Mouse (Mus musculus) urinary bladder, postnatal 14 days (tissue): ENCODE data around the gene Dnajb4.

Experiments
- DNase-seq: peaks from one replicate; pipeline ENCODE4 v3.0.0; 2021; ENCODE audit warnings: low spot score

The Dnajb4 gene

DNA sequence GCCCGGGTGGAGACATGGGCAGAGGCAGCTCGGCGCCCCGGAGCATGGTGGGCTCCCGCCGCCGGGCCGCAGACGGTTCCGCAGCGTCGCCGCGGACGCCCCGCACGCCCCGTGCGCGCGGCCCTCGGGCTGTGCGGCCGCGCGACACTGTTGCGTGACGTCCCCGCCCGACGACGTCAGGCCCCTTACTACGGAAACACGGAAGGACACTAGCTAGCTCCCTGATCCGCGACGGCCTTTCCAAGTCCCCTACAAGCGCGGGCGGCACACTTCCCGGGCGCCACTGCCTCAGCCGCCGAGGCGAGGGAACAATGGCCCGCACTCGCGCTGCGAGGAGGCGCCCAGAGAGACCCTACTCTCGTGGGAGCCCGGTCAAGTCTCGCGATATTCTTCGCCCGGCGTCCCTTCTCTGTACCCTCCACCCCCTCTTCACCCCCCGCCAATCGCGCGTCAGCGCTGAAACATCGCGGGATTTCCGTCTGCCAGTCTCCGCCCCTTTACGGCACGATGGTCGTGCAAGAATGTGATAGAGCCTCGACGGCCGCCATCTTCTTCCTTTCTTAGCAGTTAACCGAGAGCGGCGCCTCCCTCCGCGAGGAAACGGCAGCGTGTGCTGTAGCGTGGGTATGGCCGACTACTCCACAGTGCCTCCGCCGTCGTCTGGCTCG, at the start of gene Dnajb4, which contains the start of gene Fubp1:
Gene Dnajb4, minus strand, starts transcription at position 336 of the 668 bp plus-strand sequence.
Gene Fubp1, plus strand, starts transcription at position 456 of the 668 bp plus-strand sequence.
- peak; percentile 100 for DNase-seq

GRCm38 (mm10) chr3:152259409-152259808, 49.3 kb upstream of the Dnajb4 start:
- DNase-seq: peak; percentile 79

DNA sequence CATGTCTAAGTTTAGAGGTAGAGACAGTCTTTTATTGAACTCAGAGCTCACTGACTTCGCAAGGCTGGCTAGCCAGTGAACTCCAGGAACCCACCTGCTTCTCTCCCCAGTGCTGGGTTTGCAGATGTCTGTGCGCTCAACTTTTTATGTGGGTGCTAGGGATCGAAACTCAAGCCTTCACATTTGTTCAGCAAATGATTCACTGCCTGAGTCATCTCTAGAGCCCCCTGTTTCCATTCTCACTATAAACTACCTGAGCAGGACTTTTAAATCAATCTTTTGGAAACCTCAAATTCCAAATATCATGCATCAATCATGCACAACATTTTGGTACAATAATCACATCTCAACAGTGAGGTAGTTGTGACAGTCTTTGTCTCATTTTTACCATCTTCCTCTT, 47.4 kb upstream of the Dnajb4 start:
- no peak for DNase-seq

GRCm38 (mm10) chr3:152250487-152250886, 40.4 kb upstream of the Dnajb4 start:
- no peak for DNase-seq

GRCm38 (mm10) chr3:152247708-152248107, 37.6 kb upstream of the Dnajb4 start:
- DNase-seq: no peak

DNA sequence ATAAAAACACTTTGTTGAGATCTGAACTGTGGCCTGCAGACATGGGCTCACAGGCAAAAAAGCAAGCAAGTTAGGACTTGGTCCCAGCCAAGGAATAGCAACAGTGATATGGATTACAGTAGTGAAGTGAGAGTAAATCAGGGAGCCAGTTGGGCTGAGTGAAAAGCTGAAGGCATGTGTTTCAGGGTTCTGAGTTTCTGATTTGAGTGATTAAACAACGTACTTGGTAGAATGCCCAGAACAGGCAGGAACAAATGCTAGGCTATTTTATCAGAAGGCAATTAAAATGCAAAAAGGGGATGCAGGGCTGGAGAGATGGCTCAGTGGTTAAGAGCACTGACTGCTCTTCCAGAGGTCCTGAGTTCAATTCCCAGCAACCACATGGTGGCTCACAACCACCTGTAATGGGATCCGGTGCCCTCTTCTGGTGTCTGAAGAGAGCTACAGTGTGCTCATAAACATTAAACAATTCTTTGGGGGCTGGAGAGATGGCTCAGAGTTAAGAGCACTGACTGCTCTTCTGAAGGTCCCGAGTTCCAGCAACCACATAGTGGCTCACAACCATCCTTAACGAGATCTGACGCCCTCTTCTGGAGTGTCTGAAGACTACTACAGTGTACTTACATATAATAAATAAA, 35.3 kb upstream of the Dnajb4 start:
- DNase-seq: no peak

DNA sequence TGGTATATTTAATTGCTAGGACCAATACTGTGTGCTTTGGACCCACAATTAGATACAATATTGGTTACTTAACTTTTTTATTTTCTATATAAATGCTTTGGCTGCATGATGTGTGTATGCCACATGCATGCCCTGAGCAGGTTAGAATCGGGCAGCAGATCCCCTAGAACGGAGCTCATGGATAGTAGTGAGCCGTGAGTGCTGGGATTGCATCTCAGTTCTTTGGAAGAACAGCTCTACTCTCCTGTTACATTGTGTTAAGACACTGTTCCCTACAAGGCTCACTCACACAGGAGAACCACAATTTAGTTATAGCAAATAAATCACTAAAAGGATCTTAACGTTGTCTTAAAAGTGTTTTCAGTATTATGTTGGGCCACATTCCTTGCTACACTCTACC, 33.2 kb upstream of the Dnajb4 start:
- no peak for DNase-seq

DNA sequence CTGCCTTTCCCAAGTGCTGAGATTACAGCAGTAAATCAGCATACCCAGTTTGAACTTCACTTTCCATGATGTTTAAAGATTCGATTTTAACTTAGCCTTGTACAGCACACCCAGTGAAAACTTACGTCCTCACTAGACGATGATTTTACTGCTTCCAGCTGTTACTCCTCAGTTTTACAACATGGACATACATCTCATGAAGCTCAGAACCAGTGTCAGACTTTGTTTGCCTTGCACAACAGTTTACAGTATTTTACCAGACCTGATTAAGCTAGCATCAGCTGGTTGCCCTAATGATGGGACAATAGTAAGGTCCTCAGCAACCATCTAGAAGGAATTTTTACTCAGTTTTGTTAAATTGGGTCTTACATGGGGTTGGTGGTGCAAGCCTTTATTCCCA, 31.0 kb upstream of the Dnajb4 start:
- DNase-seq: no peak

DNA sequence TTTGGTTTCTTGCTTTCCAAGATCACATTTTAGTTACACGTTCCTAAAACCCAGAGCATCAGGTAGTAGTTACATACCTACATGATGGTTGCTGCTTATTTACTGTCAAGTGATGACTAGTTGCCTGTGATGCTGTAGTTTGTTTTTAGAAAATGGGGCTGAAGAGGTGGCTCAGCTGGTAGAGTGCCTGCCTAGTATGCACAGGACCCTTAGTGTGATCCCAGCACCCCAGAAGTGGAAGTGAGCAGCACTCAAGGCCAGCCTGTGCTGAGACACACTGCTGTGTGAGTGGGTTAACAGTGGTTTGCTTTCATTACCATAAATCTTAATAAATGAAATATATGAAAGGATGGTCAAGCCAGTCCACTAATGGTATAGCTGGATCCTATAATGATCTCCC, 29.5 kb upstream of the Dnajb4 start:
- DNase-seq: no peak

DNA sequence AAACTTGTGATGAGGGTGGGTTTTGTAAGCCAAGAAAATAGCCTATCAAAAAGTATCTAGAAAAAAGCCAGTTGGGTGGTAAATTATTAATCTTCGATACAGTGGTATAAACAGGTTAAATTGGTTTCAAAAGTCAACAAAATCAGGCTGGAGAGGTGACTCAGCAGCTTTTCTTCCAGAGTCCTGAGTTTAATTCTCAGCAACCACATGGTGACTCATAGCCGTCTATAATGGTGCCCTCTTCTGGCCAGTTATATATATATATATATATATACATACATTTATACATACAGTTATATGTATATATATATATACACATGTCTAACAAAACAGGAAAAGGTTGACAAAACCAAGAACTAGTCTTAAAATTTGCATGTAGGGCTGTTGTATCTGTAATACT, 28.7 kb upstream of the Dnajb4 start:
- peak; percentile 35 for DNase-seq

DNA sequence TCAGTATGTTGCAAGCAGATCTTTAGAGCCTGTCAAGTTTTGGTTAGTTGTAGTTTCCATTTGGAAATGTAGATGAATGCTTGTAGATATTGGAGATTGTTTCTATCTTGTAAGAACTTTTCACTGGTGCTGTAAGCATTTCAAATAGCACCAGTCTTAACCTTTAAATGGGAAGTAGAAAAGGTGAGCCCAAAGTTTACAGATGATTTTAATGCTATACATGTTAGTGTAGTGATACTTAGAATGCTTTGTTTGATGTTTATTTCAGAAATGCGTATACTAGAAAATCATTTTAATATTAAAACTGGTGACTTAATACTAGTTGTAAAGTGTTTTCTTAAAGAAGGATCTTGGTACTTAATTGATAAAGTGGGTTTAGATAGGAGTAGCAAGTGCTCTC, 25.7 kb upstream of the Dnajb4 start:
- no peak for DNase-seq

DNA sequence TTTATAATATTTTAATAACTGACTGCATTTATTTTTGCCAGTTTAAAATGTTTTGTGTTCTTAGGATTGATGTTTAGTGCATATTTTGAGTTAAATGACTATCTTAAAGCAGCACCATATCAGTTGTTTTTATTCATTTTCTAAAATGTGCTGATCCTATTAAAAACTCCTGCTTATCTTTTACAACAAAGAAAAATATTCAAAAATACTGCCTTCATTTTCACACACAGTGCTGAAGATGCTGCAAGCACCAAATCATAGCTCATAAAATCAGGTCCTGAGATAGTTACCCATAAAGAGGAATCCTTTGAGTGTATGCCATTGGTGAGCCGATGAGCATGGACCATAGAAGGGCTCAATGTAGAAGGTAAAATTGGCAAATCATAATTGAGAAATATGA, 25.1 kb upstream of the Dnajb4 start:
- DNase-seq: no peak

DNA sequence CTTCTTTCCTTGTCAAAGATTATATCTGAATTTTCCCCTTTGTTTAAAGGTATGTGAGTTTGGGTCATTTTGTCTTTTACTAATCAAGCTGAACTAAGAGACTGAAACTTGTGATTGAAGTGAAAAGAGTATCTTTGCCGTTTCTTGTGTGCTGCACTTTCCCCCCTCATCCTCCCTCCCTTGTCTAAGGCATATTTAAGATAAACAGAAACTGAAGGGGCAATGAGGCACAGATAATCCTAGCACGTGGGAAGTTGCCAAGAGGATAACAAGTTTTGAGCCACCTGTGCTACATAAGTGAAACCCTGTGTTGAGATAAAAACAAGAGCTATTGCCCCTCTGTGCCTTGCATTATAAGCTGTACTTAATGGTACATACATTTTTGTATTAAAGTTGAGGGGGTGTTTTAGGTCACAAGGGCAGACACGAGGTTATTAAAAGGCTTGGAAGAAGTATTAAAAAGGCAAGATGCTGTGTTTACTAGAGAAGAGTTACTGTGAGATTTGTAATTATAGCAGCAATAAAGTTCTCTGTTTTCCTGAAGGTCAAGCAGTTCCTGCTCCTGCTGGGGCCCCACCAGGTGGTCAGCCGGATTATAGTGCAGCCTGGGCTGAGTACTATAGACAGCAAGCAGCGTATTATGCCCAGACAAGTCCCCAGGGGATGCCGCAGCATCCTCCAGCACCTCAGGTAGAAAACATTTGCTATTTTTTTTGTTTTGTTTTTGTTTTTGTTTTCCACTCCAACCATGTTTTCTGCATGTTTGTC, 21.4 kb upstream of the Dnajb4 start:
- no peak for DNase-seq

GRCm38 (mm10) chr3:152229271-152229670, 19.2 kb upstream of the Dnajb4 start:
- no peak for DNase-seq

DNA sequence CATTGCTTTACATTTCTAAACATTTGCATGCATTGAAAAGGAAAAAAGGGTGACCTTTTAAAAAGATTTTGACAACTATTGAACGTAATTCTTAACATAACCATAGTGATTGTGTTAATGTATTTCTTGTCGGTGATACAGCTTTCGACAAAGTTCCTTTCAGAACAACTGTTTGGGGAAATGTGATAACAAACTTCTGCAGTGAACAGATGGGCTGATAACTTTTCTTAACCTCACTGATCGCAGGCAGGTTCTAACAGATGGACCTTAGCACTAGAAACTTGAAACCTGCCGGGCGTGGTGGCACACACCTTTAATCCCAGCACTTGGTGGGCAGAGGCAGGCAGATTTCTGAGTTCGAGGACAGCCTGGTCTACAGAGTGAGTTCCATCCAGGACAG, 18.7 kb upstream of the Dnajb4 start:
- DNase-seq: no peak

DNA sequence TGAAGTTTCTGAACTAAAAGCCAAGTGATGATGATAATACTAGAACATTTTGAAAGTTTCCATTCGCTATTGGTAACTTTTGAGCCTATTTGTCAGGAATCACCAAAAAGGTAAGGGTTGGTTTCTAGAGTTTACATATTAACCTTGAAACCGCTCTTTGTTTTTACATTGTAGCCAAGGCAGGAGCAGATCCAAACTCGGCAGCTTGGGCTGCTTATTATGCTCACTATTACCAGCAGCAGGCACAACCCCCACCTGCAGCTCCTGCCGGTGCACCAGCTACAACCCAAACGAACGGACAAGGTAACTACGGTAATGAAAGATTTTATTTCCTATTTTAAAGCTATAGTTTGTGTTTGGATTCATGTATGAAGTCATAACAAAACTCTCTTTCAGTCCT, 15.8 kb upstream of the Dnajb4 start:
- DNase-seq: no peak

- no peak for DNase-seq
Observed at GRCm38 (mm10) chr3:152224918-152225317, 14.8 kb upstream of the Dnajb4 start.

DNA sequence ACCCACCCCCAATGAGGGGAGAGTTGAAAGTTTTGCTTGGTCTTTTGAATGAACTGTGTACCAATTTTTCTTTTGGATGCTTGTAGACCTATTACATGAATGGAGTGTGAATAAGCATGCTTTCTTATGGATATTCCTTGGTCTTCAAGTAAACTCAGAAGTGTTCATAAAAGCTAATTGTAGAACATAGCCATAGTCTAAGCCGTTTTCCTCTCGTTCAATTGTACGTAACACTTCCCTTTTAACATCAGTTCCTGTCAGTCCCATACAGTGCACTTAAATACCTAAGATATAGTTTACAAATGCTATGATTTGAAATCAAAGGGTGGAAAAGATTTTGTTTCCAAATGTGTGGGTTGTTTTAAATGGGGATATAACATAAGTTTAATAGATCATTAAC, 3.3 kb upstream of the Dnajb4 start:
- DNase-seq: no peak

DNA sequence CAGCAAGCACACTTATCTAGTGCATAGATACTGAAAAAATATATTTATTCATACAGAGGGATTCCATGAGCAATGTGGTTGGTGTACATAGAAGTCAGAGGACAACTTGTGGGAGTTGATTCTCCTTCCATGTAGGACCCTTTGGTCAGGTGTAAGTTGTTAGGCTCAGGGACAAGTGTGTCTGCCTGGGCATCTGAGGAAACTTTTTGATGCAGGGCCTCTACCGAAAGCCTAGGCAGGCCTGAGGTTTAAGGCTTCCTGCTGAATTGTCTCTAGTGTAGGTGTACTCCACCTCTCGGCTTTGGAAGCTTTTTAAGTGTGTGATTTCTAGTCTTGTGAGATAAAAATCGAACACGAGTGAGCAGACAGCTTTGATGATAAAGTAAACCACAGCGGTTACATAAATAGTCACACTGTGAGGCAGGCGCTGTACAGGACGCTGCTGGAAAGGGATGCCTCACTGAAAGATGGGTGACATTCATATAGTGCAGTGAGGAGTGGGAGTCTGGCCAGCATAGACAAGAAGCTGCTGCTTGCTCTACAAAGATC, 1.7 kb upstream of the Dnajb4 start:
- no peak for DNase-seq

DNA sequence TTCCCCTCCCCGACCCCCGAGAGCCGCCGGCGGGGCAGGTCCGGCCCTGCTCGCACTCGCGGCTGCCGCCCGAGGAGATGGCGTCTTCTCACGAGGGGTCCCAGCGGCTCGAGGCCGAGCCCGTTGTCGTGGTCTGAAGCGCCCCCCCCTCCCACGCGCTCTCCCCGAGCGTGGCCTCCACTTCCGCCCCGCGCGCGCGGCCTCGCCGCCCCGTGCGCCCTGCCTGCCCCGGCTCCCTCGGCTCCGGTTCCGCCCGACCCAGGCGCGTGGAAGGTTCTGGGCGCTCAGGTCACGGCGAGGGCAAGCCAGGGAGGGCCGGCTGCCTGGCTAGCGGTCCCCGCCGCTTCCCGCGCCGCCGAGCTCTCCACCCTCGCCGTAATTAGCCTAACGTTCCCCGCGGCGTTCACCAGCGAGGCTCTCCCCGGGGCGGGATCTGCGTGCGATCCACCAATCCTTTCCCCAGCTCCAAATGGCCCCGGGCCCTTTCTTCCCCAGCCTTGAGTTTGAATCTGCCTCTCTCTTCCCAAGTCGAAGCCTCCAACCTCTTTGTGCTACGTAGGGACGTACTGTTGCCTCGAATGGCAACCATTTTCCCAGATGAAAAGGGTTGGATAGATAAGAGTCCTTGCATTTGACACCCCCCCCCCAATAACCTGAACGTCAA, 758 bp upstream of the Dnajb4 start:
- DNase-seq: peak; percentile 63

GRCm38 (mm10) chr3:152209177-152209966, 730 bp downstream of the Dnajb4 start:
- DNase-seq: peak; percentile 26
